Mouse (Mus musculus) ovary, postnatal 14 days (tissue): ENCODE measurements around the gene Trio.

Experiments used
- DNase-seq: peaks from one replicate; pipeline ENCODE4 v3.0.0; 2022; ENCODE audit warnings: low spot score

Gene Trio

GRCm38 (mm10) chr15:27945570-27945969 lies 80.1 kb downstream of the Trio start:
- DNase-seq: no peak

GRCm38 (mm10) chr15:27944898-27945297 lies 80.8 kb downstream of the Trio start:
- DNase-seq: no peak

- DNase-seq: no peak
Measured at GRCm38 (mm10) chr15:27943486-27944195, 82.0 kb downstream of the Trio start.

GRCm38 (mm10) chr15:27942148-27942847 lies 83.3 kb downstream of the Trio start:
- no peak for DNase-seq

- no peak for DNase-seq
Measured at GRCm38 (mm10) chr15:27941441-27941840, 84.2 kb downstream of the Trio start.

GRCm38 (mm10) chr15:27941020-27941419 lies 84.6 kb downstream of the Trio start:
- no peak for DNase-seq

- DNase-seq: no peak
Measured at GRCm38 (mm10) chr15:27940032-27940431, 85.6 kb downstream of the Trio start.

GRCm38 (mm10) chr15:27938886-27939285 lies 86.8 kb downstream of the Trio start:
- DNase-seq: no peak

- no peak for DNase-seq
Measured at GRCm38 (mm10) chr15:27937861-27938833, 87.5 kb downstream of the Trio start.

GRCm38 (mm10) chr15:27937003-27937860 lies 88.4 kb downstream of the Trio start:
- DNase-seq: peak; percentile 20

GRCm38 (mm10) chr15:27935772-27936746 lies 89.6 kb downstream of the Trio start:
- DNase-seq: no peak

GRCm38 (mm10) chr15:27933270-27933669 lies 92.4 kb downstream of the Trio start:
- DNase-seq: no peak

GRCm38 (mm10) chr15:27931891-27932290 lies 93.8 kb downstream of the Trio start:
- no peak for DNase-seq

- no peak for DNase-seq
Measured at GRCm38 (mm10) chr15:27931459-27931858, 94.2 kb downstream of the Trio start.

GRCm38 (mm10) chr15:27927614-27928013 lies 98.0 kb downstream of the Trio start:
- no peak for DNase-seq

GRCm38 (mm10) chr15:27926941-27927340 lies 98.7 kb downstream of the Trio start:
- DNase-seq: no peak

GRCm38 (mm10) chr15:27926450-27926849 lies 99.2 kb downstream of the Trio start:
- DNase-seq: no peak

GRCm38 (mm10) chr15:27925865-27926264 lies 99.8 kb downstream of the Trio start:
- DNase-seq: no peak

GRCm38 (mm10) chr15:27925004-27925635 lies 100.5 kb downstream of the Trio start:
- no peak for DNase-seq

- no peak for DNase-seq
Measured at GRCm38 (mm10) chr15:27923987-27924341, 101.7 kb downstream of the Trio start.
